Mouse (Mus musculus) forebrain, embryonic 10.5 days (tissue): ENCODE measurements around the gene Arfrp1. TPM values are rescaled to one million over a fixed set of nuclear protein-coding genes. Genes with fewer than 3 reads are reported as not detected.
A peak's percentile ranks its signal among the peaks of the same experiment; 100 is the strongest.

Source experiments
- DNase-seq: peaks from one replicate; pipeline ENCODE4 v3.0.0-alpha.2; 2017; ENCODE audit warnings: low spot score; ENCODE audit errors: extremely low spot score
- H3K27ac ChIP-seq: fragments of 300-500 bp; sonication (generic); 2 replicates; pipeline ENCODE4 v1.5.1; 2016; ENCODE audit warnings: mild to moderate bottlenecking
- H3K27me3 ChIP-seq: fragments of 300-500 bp; sonication (generic); 2 replicates; pipeline ENCODE4 v1.6.1; 2016; ENCODE audit warnings: mild to moderate bottlenecking; ENCODE audit not compliant: poor library complexity, severe bottlenecking
- H3K36me3 ChIP-seq: fragments of 300-500 bp; sonication (generic); replicated peaks from 2 replicates; pipeline ENCODE4 v1.6.1; 2016; ENCODE audit warnings: mild to moderate bottlenecking, moderate library complexity
- H3K4me1 ChIP-seq: fragments of 300-500 bp; sonication (generic); 2 replicates; pipeline ENCODE4 v1.6.1; 2016
- H3K4me3 ChIP-seq: fragments of 300-500 bp; sonication (generic); 2 replicates; pipeline ENCODE4 v1.5.1; 2016; ENCODE audit warnings: mild to moderate bottlenecking, moderate library complexity
- H3K9me3 ChIP-seq: fragments of 300-500 bp; sonication (generic); 2 replicates; pipeline ENCODE4 v1.6.1; 2016; ENCODE audit warnings: mild to moderate bottlenecking, moderate library complexity
- WGBS: fragments of 180-500 bp; shearing (Covaris S2); methylation state at CpG from one replicate; pipeline ENCODE4 v1.1.7; 2016; 5-methylcytosine and 5-hydroxymethylcytosine counted together
- polyA plus RNA-seq: library from polyadenylated mRNA; unstranded; fragments of >200 nt; fragmentation: Nextera tagmentation; extraction: Ambion mirVana; gene quantifications from 2 replicates; pipeline ENCODE4 v1.2.1, GENCODE M21; 2016

The Arfrp1 gene
- 80.0 and 84.5 TPM in 2 replicates for polyA plus RNA-seq

DNA sequence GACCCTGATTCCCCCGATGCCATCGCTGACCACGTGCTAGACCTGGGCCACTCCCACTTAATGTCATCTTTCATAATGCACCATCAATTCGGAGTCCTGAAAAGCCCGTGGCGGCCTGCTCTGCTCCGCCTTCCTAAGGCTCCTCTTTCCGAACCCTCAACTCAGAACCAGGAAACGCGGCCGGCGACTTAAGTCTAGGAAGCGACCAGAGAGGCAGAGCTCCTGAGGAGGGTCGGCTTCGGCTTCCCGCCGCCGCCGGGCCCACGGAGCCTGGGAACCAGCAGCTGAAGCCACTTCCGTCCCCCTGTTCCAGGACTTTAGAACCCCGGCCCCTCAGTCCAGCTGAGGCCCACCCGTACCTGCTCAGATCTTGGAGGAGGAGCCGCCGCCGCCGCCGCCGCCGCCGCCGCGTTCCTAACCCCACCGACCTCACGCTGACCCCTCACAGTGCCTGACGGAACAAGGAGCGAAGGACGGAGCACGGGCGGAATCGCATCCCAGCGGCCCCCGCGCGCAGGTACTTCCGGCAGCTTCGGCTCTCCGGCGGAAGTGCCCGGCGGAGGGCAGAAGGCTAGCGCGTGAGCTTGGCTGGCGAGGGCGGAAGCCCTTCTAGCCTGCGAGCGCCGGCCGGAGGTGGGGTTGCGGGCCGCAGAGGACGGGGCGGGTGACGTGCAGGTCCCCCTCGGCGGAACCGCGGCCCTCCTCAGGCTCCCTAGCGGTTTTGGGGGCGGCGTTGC, at the start of gene Arfrp1, which contains the start of gene Zgpat:
TSS of gene Arfrp1 (minus strand) at position 545 of the 737 bp plus-strand sequence.
TSS of gene Zgpat (plus strand) at position 69 of the 737 bp plus-strand sequence.
- WGBS, result under 1% methylated on average over 71 of the region's 71 CpGs
- H3K36me3 ChIP-seq, result peaks cover 65% of the 10 kb centered on the region
- DNase-seq, result peak; percentile 91
- H3K4me1 ChIP-seq, result peaks cover 46% of the 10 kb centered on the region
- 0 out of 2 replicates have a peak, but pooled peaks cover 4% of the 10 kb centered on the region for H3K9me3 ChIP-seq
- H3K27ac ChIP-seq, result peak within 1 kb of the TSS; percentile 95
- H3K27me3 ChIP-seq, result no peaks in the 10 kb centered on the region
- peak within 1 kb of the TSS; percentile 92 for H3K4me3 ChIP-seq

DNA sequence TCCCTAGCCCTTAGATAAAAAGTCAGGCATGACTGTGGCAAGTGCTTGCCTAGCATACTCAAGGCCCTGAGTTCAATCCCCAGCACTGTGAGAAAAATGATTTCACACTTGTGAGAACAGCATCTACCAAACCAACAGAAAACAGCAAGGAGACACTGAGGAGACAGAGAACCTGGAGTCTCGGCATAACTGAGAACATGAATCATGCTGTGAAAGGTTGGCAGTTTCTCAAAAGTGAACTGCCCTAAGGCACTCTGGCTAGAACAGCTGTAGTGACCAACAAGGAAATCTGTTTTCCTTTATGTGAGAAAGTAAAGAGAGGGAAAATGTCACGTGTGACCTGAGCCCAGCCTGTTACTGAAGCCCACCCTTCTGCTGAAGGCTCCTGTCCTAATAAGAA, 47.9 kb upstream of the Arfrp1 start:
- H3K36me3 ChIP-seq, result peaks cover 17% of the 10 kb centered on the region; the same call in 1 of the 2 replicates
- no peaks in the 10 kb centered on the region for H3K9me3 ChIP-seq
- peaks cover 12% of the 10 kb centered on the region for H3K4me1 ChIP-seq
- H3K4me3 ChIP-seq, result no peak overlapping the region
- DNase-seq, result no peak
- 62% methylated on average over 2 of the region's 2 CpGs for WGBS
- H3K27ac ChIP-seq, result no peak overlapping the region
- H3K27me3 ChIP-seq, result no peaks in the 10 kb centered on the region

DNA sequence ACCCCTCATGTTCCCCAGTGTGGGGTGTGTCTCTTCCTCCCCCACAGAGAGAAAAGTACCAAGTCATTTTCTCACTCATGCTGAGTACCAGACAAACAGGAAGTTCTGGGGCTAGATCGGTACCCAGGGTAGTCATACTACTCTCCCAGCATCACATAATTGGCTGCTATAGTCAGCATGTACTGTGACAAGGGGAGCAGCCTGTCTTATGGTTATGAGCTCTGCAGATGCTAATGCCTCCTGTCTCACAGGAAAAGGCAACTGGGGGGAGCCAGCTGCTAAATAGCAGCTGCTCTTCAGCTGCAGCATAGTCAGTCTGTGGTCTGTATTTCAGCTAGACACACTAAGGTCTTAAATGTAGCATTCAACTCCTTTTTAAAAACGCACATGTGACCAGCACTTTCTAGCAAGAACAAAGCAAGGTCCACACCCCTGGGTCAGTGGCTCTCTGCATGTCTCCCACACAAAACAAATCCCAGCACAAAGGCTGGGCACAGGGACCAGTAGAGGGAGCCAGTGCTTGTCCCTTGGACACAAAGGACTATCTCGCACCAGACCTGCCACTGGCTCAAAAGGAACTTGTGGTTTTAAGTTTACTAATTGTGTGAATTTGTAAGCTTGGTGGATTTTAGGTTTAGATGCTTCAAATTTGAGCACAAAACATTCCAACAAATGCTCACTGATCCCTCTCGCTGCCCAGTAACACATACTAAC, 45.7 kb upstream of the Arfrp1 start:
- peak overlapping the region; percentile 75 for H3K27ac ChIP-seq
- no peak overlapping the region for H3K4me3 ChIP-seq
- H3K4me1 ChIP-seq, result peaks cover 12% of the 10 kb centered on the region
- WGBS, result 45% methylated on average over 4 of the region's 4 CpGs
- H3K27me3 ChIP-seq, result no peaks in the 10 kb centered on the region
- peak; percentile 67 for DNase-seq
- no peaks in the 10 kb centered on the region for H3K9me3 ChIP-seq
- H3K36me3 ChIP-seq, result peaks cover 23% of the 10 kb centered on the region; the same call in 1 of the 2 replicates

DNA sequence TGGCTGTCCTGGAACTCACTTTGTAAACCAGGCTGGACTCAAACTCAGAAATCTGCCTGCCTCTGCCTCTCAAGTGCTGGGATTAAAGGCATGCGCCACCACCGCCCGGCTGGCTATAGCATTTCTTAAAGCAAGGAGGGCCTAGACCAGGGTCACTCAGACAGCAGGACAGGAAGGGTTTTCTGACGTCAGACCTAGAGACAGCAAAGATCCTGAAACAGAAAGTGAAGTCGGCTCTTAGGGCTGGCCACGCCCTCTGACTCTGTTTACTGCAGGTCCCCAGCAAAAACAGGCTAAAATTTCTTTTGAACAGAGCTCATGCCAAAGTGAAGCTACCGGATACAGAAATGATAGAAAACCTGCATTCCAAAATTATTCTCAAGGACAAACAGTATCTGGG, 44.4 kb upstream of the Arfrp1 start:
- no peaks in the 10 kb centered on the region for H3K27me3 ChIP-seq
- peaks cover 23% of the 10 kb centered on the region; the same call in 1 of the 2 replicates for H3K36me3 ChIP-seq
- WGBS, result 86% methylated on average over 7 of the region's 7 CpGs
- H3K4me3 ChIP-seq, result no peak overlapping the region
- no peak overlapping the region for H3K27ac ChIP-seq
- DNase-seq, result no peak
- no peaks in the 10 kb centered on the region for H3K9me3 ChIP-seq
- peaks cover 12% of the 10 kb centered on the region for H3K4me1 ChIP-seq

DNA sequence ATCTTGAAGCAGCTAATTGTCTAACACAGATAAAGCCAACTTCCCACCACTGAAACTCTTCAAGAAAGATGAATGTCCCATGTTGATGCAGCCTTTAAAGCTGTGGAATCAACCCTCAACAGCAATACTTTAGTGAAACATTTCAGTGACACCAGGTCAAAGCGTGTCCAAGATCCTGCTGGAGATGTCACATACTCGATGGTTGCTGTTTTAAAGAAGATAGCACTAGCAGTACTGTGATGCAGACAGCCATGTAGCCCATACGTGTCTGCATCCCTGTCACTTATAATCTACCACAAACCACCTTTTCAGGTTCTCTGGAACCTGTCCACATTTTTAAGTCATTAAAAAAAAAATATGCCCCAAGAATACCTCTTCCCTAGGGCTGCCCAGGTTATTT, 38.5 kb upstream of the Arfrp1 start:
- 89% methylated on average over 3 of the region's 3 CpGs for WGBS
- no peak overlapping the region for H3K4me3 ChIP-seq
- no peak overlapping the region for H3K27ac ChIP-seq
- DNase-seq, result no peak
- no peaks in the 10 kb centered on the region for H3K27me3 ChIP-seq
- no peaks in the 10 kb centered on the region; the same call in 1 of the 2 replicates for H3K4me1 ChIP-seq
- H3K36me3 ChIP-seq, result peaks cover 10% of the 10 kb centered on the region; the same call in 1 of the 2 replicates
- H3K9me3 ChIP-seq, result no peaks in the 10 kb centered on the region

DNA sequence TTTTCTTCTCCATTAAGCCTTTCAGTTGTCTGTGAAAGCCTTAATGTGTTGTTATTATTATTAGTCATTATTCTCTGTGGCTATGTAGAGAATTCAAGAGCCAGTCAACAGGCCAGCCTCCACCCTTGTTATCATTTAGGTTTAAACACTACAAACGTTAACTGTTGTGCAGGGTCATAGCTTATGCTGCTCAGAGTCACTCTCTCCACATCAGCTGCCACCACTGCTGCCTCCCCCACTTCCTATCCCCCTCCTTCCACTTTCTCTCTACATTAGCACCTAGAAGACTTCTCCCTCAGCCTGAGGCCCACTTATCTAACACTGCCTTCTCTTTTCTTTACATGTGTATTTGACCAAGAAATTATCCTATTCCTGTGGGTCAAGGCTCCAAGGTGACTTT, 36.3 kb upstream of the Arfrp1 start:
- DNase-seq, result no peak
- no peaks in the 10 kb centered on the region for H3K4me1 ChIP-seq
- H3K4me3 ChIP-seq, result no peak overlapping the region
- WGBS, result 34% methylated on average over 1 of the region's 1 CpGs
- H3K9me3 ChIP-seq, result no peaks in the 10 kb centered on the region
- H3K36me3 ChIP-seq, result 0 out of 2 replicates have a peak, but pooled peaks cover 4% of the 10 kb centered on the region
- no peaks in the 10 kb centered on the region for H3K27me3 ChIP-seq
- no peak overlapping the region for H3K27ac ChIP-seq

DNA sequence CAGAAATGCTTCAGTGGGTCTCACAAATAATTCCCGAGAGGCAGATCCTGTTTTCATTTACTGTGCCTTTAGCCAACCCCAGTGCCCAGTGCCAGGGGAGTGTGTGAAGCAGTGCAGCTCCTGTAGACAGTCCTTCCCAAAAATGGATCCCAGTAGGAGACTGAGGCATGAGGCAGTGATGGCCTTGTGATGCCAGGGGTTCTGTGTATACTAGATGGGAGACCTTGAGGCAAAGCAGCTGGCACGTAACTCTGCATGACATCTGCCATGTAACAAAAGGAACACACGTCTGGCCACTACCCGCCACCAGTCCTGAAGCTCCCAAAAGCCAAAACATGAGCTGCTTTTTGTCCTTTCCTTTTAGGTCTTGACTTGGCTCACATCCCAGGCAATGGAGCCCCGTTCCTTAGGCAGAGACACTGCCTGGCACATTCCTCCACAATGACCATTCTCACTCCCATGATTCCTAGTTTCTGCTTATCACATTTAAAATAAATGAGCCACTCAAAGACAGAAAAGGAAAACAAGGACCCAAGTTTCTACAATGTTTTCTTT, 32.1 kb upstream of the Arfrp1 start:
- WGBS, result 90% methylated on average over 5 of the region's 5 CpGs
- no peak for DNase-seq
- Histone ChIP-seq H3K9me3 (no peaks in the 10 kb centered on the region), H3K36me3 (peaks cover 29% of the 10 kb centered on the region), H3K27ac (no peak overlapping the region), H3K4me1 (no peaks in the 10 kb centered on the region), H3K4me3 (no peak overlapping the region), H3K27me3 (no peaks in the 10 kb centered on the region)

DNA sequence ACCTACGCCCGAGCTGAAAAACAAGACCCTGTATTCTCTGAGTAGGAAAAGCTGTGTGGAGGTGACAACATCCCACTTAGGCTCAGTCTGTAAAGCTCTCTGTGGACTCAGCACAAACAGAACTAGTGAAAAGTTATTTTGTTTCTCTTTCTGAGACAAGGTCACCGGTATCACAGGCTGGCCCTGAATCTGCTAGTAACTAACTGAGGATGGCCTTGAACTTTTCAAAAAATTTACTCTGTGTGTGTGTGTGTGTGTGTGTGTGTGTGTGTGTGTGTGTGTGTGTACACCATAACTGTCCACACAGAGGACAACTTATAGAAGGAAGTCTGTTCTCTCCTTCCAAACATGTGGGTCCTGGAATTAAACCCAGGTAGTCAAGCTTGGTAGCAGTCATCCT, 28.9 kb upstream of the Arfrp1 start:
- H3K4me1 ChIP-seq, result no peaks in the 10 kb centered on the region
- H3K36me3 ChIP-seq, result peaks cover 55% of the 10 kb centered on the region
- H3K27ac ChIP-seq, result no peak overlapping the region
- WGBS, result 95% methylated on average over 3 of the region's 3 CpGs
- no peak for DNase-seq
- no peaks in the 10 kb centered on the region for H3K9me3 ChIP-seq
- no peak overlapping the region for H3K4me3 ChIP-seq
- H3K27me3 ChIP-seq, result no peaks in the 10 kb centered on the region

DNA sequence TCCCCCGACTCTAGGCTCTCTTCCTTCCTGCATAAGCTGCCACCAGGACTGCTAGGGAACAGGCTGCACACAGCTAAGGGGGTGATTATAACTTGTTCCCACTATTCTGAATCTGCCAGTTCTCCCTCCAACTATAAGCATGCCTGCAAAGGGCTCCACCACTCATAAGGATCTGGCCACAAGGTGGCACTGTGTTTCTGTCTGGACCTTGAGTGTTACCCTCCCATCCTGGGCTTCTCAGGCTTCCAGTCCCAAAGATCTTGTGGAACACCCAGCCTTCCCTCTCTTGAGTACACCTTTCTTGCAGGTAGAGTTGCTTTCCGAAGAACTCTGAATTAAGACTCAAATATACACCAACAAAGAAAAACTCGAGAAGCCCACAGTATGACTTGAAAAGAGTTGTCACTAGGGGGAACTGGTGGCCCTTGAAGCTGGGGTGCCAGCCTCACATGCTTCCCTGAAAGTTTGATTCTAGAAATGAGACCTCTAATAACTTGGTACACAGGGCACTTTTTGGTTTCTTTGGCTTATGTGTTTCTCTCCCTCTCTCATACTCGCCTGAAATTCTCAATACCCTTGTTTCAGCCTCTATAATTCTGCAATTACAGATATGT, 27.5 kb upstream of the Arfrp1 start:
- WGBS, result 29% methylated on average over 4 of the region's 4 CpGs
- DNase-seq, result peak; percentile 77

DNA sequence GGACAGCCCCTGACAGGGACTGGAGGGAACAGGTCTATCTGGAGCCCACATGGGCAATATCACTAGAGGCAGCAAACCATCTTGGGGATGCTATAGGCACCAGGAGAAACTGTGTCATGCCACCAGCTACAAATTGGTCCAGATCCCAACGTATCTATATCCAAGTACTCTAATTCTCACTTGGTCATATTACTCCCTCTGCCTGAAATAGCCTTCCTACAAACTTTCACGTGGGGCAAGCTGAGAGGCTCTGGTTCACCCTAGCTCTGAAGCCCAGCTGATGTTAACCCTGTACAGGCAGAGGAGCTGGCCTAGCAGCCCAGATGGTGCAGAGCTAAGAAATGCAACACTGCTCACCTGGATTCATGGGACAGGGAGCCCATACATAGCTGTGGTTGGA, 26.3 kb upstream of the Arfrp1 start:
- 69% methylated on average over 2 of the region's 2 CpGs for WGBS
- no peak for DNase-seq
- H3K4me1 ChIP-seq, result no peaks in the 10 kb centered on the region
- H3K36me3 ChIP-seq, result peaks cover 67% of the 10 kb centered on the region
- H3K4me3 ChIP-seq, result no peak overlapping the region
- no peaks in the 10 kb centered on the region for H3K27me3 ChIP-seq
- H3K27ac ChIP-seq, result no peak overlapping the region
- no peaks in the 10 kb centered on the region for H3K9me3 ChIP-seq

More for the DNA sequence above, 27.5 kb upstream of the Arfrp1 start:
- no peaks in the 10 kb centered on the region for H3K27me3 ChIP-seq
- no peaks in the 10 kb centered on the region for H3K9me3 ChIP-seq
- no peak overlapping the region for H3K27ac ChIP-seq
- no peaks in the 10 kb centered on the region for H3K4me1 ChIP-seq
- H3K4me3 ChIP-seq, result no peak overlapping the region
- H3K36me3 ChIP-seq, result peaks cover 59% of the 10 kb centered on the region

DNA sequence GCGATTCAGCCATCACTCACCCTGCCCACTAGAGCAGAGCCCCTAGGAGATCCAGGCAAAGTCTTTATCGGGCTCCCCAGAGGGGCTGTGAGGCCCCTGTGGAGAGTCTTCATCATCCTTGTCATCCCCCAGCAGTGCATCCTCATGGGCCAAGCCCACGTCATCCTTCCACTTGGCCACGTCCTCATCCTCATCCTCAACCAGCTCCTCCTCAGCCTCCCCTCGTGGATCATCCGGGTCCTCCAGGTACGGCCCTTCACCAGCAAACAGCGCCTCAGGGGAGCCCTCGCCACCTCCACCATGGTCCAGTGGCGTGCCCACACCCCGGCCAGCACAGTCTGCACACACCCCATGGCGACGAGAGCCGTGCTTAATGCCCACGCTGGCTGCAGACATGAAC, 25.8 kb upstream of the Arfrp1 start:
- DNase-seq, result no peak
- 89% methylated on average over 15 of the region's 15 CpGs for WGBS
- no peaks in the 10 kb centered on the region for H3K9me3 ChIP-seq
- peaks cover 72% of the 10 kb centered on the region for H3K36me3 ChIP-seq
- no peak overlapping the region for H3K4me3 ChIP-seq
- H3K27me3 ChIP-seq, result no peaks in the 10 kb centered on the region
- H3K27ac ChIP-seq, result no peak overlapping the region
- no peaks in the 10 kb centered on the region for H3K4me1 ChIP-seq

DNA sequence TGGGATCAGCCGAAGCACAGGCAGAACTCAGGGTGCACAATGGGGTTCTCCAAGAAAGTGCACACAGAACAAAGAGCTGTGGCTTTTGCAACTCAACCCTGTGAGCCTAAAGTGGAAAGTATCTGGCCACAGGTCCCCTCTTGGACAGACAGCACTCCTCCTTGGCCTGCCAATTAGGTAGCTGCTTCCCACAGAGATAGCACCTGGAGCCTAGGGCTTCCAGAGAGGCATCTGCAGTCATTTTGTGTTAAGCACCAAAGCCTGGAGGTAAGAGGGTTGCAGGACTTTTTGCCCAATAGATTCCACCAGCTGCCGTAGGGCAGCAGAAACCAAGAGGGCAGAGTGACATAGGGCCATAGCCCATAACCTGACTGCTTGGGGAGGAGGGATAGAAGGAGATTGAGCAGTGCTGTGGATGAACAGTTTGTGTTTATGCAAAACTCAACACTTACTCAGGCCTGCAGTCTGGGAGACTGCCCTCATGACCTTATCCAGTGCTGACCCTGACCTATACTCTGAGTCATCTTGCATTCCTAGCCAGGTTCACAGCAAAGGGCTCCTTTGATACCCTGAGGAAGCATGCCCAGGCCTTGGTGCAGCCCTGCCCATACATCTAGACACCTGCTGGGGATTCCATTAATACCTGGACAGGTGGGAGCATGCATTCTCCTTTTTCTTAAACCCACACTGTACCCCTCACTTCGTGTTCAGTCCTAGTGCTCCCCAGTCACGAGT, 25.1 kb upstream of the Arfrp1 start:
- Histone ChIP-seq H3K4me1 (no peaks in the 10 kb centered on the region), H3K36me3 (peaks cover 73% of the 10 kb centered on the region), H3K27me3 (no peaks in the 10 kb centered on the region), H3K9me3 (no peaks in the 10 kb centered on the region), H3K4me3 (no peak overlapping the region), H3K27ac (no peak overlapping the region)
- DNase-seq, result no peak
- WGBS, result 79% methylated on average over 4 of the region's 4 CpGs
